Mouse (Mus musculus) G1E (cell line): Measurements from ENCODE around the gene 1700028P14Rik.

Experiments used
- CTCF ChIP-seq: IDR thresholded peaks from 2 replicates; pipeline ENCODE4 v1.5.1; 2012; ENCODE audit warnings: low read depth, low read length, inconsistent platforms, mixed read lengths
- GATA1 ChIP-seq: IDR thresholded peaks from 2 replicates; pipeline ENCODE4 v1.6.1; 2012; ENCODE audit warnings: borderline replicate concordance, low read length, inconsistent platforms, mixed read lengths

- TF ChIP-seq CTCF (no peak), GATA1 (no peak)
These were observed 107.0 kb downstream of the 1700028P14Rik start for GRCm38 (mm10) chr19:23545604-23546003.
